In genomic region chr11:68432361-68433021, GRCm38 (mm10) we compare ENCODE assay signal across 8 mouse cellular contexts. TPM values are rescaled to one million over a fixed set of nuclear protein-coding genes. Genes with fewer than 3 reads are reported as not detected.
DNase-seq lines count a peak whose midpoint lies in the region; ATAC-seq and TF ChIP-seq lines count a peak whose summit lies in the region.

No protein-coding gene starts in this region.

- no peak overlapping the region for H3K27ac ChIP-seq in kidney, embryonic 16.5 days (ENCODE audit: low read length)
- no peak overlapping the region for H3K27ac ChIP-seq in cortical plate, adult 2 months (ENCODE audit: insufficient read depth, low read length)
- no peak overlapping the region for H3K27ac ChIP-seq in intestine, embryonic 16.5 days (ENCODE audit: low read length)

- peak overlapping the region; percentile 58 for H3K4me3 ChIP-seq in kidney, embryonic 16.5 days (ENCODE audit: low read length)
- peak overlapping the region; percentile 18 for H3K4me3 ChIP-seq in cortical plate, adult 2 months (ENCODE audit: insufficient read depth, low read length)
- H3K4me3 ChIP-seq in intestine, embryonic 16.5 days (ENCODE audit: low read length), result peak overlapping the region; percentile 53

- 0 out of 2 replicates have a peak, but pooled peaks have one; percentile 16 for ATAC-seq in kidney, embryonic 16.5 days (ENCODE audit: low FRiP score, low TSS enrichment)
- no peak for ATAC-seq in intestine, embryonic 16.5 days

- no peak overlapping the region; the same call in none of the 2 replicates for H3K9ac ChIP-seq in kidney, embryonic 16.5 days (replicated peaks; ENCODE audit: low read length)
- peak overlapping the region; percentile 15; the same call in 1 of the 2 replicates for H3K9ac ChIP-seq in intestine, embryonic 16.5 days (ENCODE audit: low read depth, low read length)

- H3K9me3 ChIP-seq in kidney, embryonic 16.5 days (ENCODE audit: low read length), result no peaks in the 10 kb centered on the region
- no peaks in the 10 kb centered on the region for H3K9me3 ChIP-seq in intestine, embryonic 16.5 days (ENCODE audit: control insufficient read depth, low read length)

- TF ChIP-seq CTCF in cortical plate, adult 2 months (IDR thresholded peaks at IDR 0.05; ENCODE audit: extremely low read depth, insufficient read depth, low read length), result no peak

- no peak for DNase-seq in kidney, postnatal 36 days
- peak; percentile 78 for DNase-seq in naive thymus-derived CD4-positive, alpha-beta T cell, adult 2 months (ENCODE audit: low read depth)
- DNase-seq in left cerebral cortex, adult 8-10 months (ENCODE audit: low spot score in 2 of 2), result no peak
- no peak for DNase-seq in gastrocnemius, postnatal 4 days (ENCODE audit: low spot score in 2 of 2)
- no peak for DNase-seq in spleen, postnatal 4 days (ENCODE audit: low spot score in 2 of 2)

- H3K4me1 ChIP-seq in kidney, embryonic 16.5 days (ENCODE audit: insufficient read depth, low read length), result no peaks in the 10 kb centered on the region
- no peaks in the 10 kb centered on the region for H3K4me1 ChIP-seq in cortical plate, adult 2 months (ENCODE audit: control insufficient read depth, insufficient read depth, low read length)
- peaks cover 8% of the 10 kb centered on the region; the same call in 1 of the 2 replicates for H3K4me1 ChIP-seq in intestine, embryonic 16.5 days (ENCODE audit: control insufficient read depth, insufficient read depth, low read length)

- H3K36me3 ChIP-seq in kidney, embryonic 16.5 days (ENCODE audit: insufficient read depth, low read length), result no peaks in the 10 kb centered on the region
- no peaks in the 10 kb centered on the region for H3K36me3 ChIP-seq in intestine, embryonic 16.5 days (ENCODE audit: control insufficient read depth, insufficient read depth, low read length)

- H3K4me2 ChIP-seq in kidney, embryonic 16.5 days (replicated peaks; ENCODE audit: low read depth, low read length), result peak overlapping the region; percentile 77
- peak overlapping the region; percentile 75 for H3K4me2 ChIP-seq in intestine, embryonic 16.5 days (ENCODE audit: low read depth, low read length)

- peaks cover 9% of the 10 kb centered on the region; the same call in 1 of the 2 replicates for H3K27me3 ChIP-seq in kidney, embryonic 16.5 days (ENCODE audit: insufficient read depth, low read length)
- H3K27me3 ChIP-seq in intestine, embryonic 16.5 days (replicated peaks; ENCODE audit: control insufficient read depth, insufficient read depth, low read length), result peaks cover 4% of the 10 kb centered on the region; the same call in 1 of the 2 replicates

- 29% methylated on average over 23 of the region's 23 CpGs for WGBS in kidney, embryonic 16.5 days
- WGBS in intestine, embryonic 16.5 days, result 24% methylated on average over 23 of the region's 23 CpGs

- no peak for TF ChIP-seq POLR2A in cortical plate, adult 2 months (IDR thresholded peaks at IDR 0.05; ENCODE audit: extremely low read depth, insufficient read depth, low read length)

RNA-seq across cellular contexts. Expression of gene Pik3r5, which starts 0.6 kb away (rescaled TPM):
- polyA plus RNA-seq in kidney, embryonic 16.5 days (2015; fragmentation: Nextera tagmentation; extraction: Ambion mirVana), result 0.27 and 0.77 TPM in 2 replicates
- polyA plus RNA-seq in cortical plate, adult 2 months (2012; rRNA removed), result 2.2 and 2.6 TPM in 2 replicates
- 0.54 and 0.65 TPM in 2 replicates for polyA plus RNA-seq in intestine, embryonic 16.5 days (2015; fragmentation: Nextera tagmentation; extraction: Ambion mirVana)
- 1 to 10 TPM; 3.2 to 4.4 (median 3.7) TPM for total RNA-seq in left cerebral cortex, adult 8-10 months (2022)
- total RNA-seq in gastrocnemius, postnatal 4 days (2021), result under 1 TPM; 0.78 to 0.80 TPM

RNA-seq across cellular contexts. Expression of gene Ntn1, which starts 31.9 kb away (rescaled TPM):
- 13.6 and 15.4 TPM in 2 replicates for polyA plus RNA-seq in kidney, embryonic 16.5 days (2015; fragmentation: Nextera tagmentation; extraction: Ambion mirVana)
- 4.2 and 5.0 TPM in 2 replicates for polyA plus RNA-seq in cortical plate, adult 2 months (2012; rRNA removed)
- polyA plus RNA-seq in intestine, embryonic 16.5 days (2015; fragmentation: Nextera tagmentation; extraction: Ambion mirVana), result 5.6 and 6.2 TPM in 2 replicates
- total RNA-seq in left cerebral cortex, adult 8-10 months (2022), result 10 to 100 TPM in 1 of 4 experiments, 1 to 10 TPM in 3; 7.9 to 10.1 (median 8.8) TPM
- 10 to 100 TPM; 28.6 to 29.0 TPM for total RNA-seq in gastrocnemius, postnatal 4 days (2021)
